Mouse (Mus musculus) megakaryocyte progenitor cell, adult 5-6 weeks (primary cell): Measurements from ENCODE around the gene Abhd15. TPM values are rescaled to one million over a fixed set of nuclear protein-coding genes. Genes with fewer than 3 reads are reported as not detected.
A peak's percentile ranks its signal among the peaks of the same experiment; 100 is the strongest.

ENCODE experiments used
- ATAC-seq: replicated peaks from 2 replicates; pipeline ENCODE4 v1.8.0; 2016; ENCODE audit warnings: mild to moderate bottlenecking, moderate TSS enrichment, inconsistent platforms; ENCODE audit not compliant: poor library complexity
- total RNA-seq, 2 experiments: library from RNA; stranded (forward) in 1 of 2; stranded (reverse) in 1 of 2; fragments of 157-497, 149-512 nt in 1 of 2; fragments of 200-1000 nt in 1 of 2; gene quantifications; 2 replicates each; pipeline versions ENCODE4 v1.2.3 to v1.2.4; 2015 to 2017

Gene Abhd15
- total RNA-seq (2015) (3.2 and 3.4 TPM in 2 replicates), total RNA-seq (2017) (3.6 and 4.6 TPM in 2 replicates)

DNA sequence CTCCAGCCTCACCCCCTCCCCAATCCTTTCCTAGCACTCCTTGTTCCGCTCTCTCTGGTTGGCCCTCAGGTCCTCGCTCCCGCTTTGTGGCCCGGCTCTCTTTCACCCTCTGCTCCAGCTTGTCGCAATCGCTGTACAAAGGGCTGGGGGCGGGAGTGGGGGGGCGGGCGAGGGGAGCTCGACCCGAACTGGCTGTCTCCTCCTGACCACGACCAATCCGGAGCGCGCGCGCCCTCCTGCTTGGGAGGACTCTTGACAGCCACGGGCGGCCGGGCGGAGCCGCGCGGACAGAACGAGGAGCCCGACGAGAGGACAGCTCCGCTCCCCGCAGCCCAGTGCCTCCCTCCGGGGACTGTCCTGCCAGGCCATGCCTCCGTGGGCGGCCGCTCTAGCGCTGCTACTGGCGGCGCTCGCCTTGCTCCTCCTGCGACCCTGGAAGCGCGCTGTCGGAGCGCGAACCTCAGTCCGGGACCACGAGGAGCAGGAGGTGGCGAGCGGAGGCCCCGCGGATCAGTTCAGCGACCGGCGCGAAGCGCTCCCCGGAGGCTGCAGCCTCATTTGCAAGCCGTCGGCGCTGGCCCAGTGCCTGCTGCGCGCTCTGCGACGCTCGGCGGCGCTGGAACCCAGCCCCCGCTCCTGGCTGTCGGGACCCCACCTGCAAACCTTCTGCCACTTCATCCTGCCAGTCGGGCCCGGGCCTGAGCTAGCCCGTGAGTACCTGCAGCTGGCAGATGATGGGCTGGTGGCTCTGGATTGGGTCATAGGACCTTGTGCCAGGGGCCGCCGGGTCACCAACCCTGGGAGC lies at the start of gene Abhd15:
Gene Abhd15 (plus strand): TSS at position 290 of the 805 bp plus-strand sequence.
- peak; percentile 27 for ATAC-seq

DNA sequence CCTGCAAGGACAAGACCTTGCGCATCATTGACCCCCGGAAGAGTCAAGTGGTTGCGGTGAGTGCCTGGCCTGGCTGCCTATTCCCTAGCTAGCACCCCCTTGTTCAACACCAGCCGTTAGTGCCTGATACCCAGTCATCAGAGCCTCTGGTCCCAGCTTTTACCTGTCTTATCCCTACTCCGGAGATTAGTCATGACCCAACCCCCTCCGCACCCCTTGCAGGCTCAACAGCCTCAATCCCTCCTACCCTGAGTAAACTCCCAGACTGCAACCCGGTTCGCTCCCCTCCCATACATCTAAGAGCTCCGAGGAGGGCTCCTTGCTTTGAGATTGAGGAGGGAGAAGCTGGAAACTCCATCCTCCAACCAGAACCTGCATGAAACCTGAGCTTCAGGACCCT lies 48.4 kb upstream of the Abhd15 start:
- ATAC-seq = no peak

DNA sequence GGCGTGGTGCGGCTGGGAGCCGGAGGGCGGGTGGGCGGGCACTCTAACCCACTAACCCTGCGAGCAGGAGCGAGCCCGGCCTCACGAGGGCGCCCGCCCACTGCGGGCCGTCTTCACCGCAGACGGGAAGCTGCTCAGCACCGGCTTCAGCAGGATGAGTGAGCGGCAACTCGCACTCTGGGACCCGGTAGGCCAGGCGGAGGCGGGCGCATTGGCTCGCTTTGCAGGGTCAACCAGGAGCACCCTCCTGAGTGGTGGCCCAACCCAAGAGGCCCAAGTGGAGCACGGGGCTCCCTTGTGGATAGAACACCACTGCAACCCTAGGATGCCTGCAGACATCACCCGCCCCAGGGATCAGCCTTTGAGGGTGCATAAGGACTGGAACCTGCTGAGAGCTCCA lies 47.8 kb upstream of the Abhd15 start:
- peak; percentile 79 for ATAC-seq

DNA sequence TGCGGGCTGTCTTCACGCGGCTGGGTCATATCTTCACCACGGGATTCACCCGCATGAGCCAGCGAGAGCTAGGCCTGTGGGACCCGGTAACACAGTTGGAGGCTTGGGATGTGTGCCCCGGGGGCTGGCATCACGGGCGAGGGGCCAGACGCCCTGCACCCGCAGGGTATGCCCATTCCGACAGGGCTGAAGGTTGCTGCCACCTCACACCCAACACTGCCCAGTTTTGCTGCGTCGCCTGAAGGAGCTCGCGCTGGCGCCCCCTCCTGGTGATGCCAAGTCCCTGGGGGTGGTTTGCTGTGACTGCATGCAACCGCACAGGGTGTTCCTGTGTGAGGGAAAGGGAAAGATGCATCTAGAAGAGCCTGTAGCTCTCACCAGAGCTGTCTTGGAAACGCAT lies 47.1 kb upstream of the Abhd15 start:
- ATAC-seq = peak; percentile 83

DNA sequence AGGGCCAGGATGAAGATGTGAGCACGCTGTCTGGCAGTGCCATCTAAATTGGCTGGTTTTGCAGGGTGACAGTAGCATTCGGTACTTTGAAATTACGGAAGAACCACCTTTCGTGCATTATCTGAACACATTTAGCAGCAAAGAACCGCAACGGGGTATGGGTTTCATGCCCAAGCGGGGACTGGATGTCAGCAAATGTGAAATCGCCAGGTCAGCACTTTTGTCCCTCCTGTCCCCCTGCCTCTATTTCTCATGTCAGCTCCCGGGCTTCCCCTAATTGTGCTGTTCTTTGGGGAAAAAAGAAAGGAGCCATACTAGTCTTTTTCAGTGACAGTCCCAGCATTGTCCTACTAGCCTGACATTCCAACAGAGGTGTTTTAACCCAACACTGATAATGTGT lies 46.5 kb upstream of the Abhd15 start:
- no peak for ATAC-seq

DNA sequence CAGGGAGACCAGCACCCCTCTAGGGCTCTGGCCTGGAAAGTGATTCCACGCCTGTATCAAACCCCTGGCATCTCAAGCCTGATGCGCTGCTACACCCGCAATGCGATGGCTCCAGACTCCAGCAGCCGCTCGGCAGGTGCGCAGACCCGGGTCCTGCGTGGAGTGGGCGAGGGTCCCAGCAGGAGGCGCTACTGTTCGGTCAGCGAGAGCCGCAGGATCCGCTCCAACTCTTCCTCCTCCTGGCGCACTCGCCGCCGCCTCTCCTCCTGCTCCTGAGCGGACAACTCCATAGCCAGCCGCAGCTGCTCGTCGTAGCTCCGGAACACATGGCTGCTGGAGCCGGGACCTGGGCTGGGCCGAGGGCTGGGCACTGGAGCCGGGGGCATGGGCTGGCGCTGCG lies 43.5 kb upstream of the Abhd15 start:
- no peak for ATAC-seq

DNA sequence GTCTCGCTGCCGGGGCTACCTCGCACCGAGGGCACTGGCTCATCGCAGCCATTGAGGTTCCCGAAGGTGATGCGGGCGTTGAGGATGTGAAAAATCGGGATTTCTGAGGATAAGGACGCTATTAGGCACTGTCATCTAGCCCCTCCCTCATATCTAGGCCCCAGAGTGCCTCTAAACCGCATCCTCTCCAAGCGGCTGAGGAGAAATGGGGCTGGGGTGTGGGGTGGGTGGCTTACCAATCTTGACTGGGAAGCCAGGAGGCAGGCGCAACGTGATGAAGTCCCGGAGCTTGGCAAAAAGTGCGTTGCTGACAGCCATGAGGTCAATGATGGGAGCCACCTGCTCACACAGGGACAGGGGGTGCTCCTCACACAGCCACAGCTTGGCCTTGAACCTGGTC lies 42.1 kb upstream of the Abhd15 start:
- ATAC-seq = no peak

DNA sequence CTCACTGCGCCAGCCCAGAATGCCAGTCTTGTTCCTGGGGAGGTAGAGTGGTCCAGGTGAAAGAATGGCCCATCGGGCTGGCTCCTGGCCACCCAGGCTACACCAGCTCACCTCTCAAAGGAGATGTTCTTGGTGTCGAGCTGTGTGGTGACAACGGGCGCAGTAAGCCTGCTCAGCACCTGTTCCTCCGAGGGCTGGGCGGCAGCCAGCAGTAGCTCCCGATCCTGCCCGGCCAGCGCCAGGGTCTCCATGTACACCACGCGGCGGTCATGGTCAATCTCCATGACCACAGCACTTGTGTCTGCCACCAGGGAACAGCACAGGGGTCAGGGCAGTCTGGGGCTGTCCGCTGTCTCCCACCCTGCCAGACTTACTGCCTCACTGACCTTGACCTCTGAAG lies 38.7 kb upstream of the Abhd15 start:
- no peak for ATAC-seq

DNA sequence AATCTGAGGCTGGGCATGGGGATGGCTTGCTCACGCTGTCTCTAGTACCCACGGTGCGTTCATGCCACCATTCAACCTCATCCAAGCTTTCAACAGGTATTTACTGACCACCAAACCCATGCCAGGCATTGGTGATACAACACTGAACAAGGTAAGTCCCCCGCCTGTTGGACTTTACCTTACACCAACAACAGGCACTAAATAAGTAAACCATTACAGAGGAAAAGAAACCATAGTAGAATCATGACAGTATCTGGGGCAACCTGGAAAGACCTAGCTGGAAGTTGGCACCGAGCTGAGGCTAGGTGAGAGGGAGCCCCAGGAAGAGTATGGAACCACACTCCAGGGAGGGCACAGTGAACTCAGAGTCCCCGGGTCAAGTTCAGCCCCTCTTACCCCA lies 38.0 kb upstream of the Abhd15 start:
- ATAC-seq = no peak

DNA sequence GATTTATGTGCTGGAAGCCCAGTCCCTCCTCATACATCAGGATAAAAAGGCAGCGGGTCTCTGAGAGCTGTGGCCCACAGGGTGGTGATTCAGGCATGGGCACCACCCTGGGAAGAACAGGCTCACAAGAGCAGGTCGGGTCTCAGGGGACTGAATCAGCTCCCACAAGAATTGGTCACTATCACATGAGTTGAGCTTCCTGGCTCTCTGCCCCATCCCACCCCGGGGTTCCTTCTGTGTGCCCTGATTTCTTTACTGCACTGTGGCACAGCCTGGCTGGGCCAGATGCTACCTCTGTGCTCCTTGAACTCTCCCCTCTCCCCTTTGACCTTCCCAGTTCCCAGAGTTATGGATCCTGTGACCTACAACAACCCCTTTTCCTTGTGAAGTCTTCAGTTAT lies 31.9 kb upstream of the Abhd15 start:
- ATAC-seq = no peak

DNA sequence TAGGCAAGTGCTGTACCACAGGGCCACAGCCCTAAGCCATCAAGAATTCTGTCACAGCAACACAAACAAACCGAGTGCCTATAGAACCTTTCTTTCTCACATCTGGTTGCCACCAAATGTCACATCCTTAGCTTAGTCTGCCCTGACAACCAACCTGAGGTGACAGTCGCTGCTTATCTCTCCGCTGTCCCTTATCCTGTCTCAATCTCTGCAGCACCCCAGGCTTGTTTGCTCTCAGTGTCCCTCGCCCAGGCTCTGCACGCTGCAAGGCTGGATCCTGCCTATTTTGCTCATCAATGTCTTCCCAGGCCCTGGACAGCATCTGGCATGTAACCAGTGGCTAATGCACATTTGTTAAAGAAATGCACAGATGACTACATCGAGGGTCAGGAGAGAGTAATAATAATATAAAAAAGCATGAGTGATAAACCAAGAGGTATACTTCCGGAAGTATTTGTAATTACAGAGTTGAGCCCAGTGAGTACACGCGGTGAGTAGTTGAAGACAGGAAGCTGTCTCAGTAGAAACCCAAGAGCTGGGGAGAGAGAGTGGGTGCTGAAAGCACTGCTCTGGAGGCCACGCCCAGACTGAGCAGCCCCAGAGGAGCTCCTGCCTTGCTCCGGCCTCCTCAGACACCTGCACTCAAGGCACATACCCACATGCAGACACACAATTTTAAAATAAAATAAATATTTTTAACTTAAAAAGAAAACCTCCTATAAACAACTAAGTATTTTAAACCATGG lies 31.2 kb upstream of the Abhd15 start:
- peak; percentile 64 for ATAC-seq

DNA sequence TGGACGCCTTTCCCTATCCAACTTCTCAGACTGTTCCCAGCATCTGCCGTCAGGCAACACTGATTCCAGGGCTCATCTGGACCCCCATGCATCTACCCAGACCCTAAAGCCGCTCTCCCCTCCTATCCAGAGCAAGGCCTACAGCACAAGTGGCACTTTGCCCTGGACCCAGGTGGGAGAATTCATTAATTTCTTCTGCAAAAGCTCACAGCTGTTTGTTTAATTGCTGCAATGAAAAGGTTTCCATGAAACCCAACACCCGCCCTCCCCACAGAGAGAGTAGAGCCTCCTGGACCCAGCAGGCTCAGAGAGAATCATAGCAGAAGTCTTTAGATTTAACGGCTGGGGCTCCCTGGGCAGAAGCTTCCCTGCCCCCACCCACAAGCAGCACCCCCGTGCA lies 29.7 kb upstream of the Abhd15 start:
- ATAC-seq = no peak

DNA sequence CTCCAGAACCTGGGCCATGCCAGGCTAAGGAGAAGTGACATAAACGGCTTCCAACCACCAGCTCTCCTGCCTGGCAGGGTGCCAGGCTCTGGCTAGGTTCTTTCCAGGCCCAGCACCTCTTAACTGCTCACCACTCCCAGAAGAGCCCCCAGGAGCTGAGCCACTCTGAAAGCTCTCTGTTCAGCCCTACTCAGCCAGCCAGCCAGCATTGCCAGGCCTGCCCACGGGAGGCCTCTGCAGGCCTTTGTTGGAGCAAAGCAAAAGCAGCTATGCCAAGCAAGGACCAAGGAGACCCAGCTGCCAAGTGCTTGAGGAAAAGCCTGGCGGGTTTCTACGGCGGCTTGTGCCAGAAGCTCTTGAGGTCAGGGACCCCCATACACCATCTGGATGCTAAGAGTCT lies 28.1 kb upstream of the Abhd15 start:
- no peak for ATAC-seq

DNA sequence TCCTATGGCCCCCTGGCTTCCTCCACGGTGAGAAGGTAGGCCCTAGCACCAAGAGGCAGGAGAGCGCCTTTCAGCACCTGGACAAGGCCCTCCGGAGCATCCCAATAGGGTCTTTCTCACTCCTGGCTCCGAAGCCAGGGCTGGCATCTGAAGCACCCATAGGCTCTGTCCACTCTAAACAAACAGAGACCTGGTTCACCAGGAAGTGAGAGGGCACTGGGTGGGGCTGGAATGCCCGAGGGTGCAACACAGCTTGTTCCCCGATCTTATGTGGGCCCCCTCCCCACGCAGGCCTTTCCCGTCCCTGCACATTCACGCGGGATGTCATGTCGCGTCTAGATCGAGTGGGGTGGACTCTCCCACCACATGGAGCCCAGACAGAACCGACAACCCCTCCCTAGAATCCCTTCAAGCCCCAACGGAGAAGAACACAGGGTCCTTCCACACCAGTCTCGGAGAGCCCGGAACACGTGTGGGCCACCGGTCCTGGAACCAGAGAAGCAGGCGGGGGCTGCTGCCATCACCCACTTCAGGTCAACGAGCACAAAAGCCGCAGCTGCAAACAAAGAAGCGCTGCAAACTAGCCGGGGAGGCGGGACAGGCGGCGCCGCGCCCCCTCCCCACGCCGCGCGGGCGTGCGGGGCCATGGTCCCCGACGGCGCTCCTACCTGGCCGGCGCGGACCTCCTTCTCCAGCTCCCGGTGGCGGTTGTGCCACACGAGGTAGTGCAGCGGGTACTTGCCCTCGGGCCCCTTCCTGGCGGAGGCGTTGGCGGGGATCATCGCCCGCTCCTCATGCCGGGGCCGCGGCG lies 25.9 kb upstream of the Abhd15 start:
- ATAC-seq = no peak

DNA sequence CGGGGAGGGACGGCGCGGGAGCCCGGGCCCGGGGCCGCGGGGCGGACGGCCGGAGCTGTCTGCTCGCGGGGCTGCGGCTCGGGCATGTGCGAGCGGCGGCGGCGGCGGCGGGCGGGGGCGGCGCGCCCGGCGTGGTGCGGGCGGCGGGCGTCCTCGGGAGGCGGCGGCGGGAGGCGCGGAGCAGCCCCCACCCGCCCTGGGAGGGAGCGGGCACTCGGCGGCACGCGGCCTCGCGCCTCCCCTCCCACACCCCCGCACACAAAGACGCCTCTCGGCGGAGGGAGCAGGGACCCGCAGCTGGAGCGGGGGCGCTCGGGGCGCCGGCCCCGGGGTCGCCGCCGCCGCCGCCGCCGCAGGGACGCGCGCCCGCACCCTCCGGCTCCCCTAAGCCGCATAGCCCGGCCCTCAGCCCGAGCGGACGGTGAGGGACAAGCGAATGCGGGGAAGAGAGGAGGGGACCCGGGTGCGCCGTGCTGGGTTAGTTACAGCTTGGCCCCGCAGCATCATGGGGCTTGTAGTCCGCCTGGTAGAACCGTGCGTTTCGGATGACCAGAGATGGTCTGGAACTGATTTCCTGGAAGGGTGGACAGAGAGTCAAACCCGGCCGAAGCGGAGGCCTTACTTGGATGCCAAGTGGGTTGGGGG lies 25.2 kb upstream of the Abhd15 start, which contains the start of gene Ankrd13b:
Gene Ankrd13b (minus strand): TSS at position 88 of the 645 bp plus-strand sequence.
- ATAC-seq = no peak

DNA sequence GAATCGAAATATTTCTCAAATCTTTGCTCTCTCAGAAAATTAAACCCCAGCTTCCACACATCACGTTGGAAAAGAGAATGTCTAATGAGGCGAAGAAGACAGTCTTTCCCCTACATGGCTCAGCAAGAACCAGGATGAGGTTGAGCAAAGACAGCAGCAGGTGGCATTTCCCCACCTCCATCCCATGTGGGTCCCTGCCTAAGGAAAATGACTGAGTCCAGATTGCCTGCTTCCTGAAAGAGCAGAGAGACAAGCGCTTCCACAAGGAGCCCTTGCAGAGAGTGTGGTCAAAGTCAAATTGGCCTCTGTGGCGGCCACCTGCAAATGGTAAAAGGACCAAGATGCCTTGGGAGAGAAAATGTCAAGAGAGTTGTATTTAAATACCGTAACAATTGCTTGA lies 24.5 kb upstream of the Abhd15 start:
- no peak for ATAC-seq

DNA sequence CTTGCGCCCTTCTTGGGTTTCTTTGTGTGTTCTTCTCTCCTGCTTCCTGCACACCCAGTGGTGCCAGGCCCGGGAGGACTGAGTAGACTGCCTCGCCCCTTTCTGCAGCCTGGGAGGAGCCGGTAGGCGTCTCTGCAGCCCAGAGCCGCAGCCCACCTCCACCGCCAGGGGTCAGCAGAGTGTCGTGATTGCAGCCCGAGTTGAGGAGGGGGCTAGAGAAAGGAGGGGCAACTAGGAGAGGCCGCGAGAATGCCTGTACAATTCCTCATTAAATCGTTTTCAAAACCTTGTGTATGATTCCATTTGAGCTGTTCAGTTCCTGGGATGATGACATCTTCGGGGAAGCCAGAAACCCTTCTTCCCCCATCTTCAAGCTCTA lies 23.8 kb upstream of the Abhd15 start:
- ATAC-seq = peak; percentile 72

DNA sequence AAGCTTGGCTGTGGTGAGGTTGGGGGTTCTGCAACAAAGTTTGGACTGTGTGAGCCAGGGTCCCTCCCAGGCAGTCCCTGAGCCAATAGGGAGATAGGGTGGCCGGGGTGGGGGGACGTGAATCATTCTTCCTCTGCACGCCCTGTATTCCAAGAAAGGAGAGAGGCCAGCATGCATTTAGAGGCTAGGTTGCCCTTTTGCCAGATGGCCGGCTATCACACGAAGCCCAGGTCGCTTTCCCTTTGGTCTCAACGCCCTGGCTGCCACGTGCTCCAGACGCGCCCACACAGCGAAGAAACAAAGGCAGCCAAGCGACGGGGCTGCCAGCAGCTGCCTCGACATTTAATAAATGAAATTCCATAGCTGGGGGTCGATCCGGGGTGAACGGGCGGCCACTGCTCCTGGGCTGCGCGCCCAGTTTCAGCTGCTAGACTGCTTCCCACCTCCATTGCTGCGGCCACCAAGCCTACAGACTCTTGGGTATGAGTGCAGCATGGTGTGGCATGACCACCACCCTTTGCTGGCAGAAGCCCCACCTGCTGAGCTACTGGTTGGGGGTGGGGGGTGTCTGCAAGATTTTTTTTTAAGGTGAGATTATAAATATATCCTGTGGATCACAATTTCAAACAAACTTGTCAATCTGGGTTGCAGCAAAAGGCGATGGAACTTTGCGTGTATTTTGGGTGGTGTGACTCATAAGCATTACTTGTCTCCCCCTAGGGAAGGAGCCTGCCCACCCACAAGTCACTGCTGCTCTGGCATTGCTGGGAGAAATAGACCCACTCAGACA lies 23.2 kb upstream of the Abhd15 start:
- ATAC-seq = peak; percentile 15

DNA sequence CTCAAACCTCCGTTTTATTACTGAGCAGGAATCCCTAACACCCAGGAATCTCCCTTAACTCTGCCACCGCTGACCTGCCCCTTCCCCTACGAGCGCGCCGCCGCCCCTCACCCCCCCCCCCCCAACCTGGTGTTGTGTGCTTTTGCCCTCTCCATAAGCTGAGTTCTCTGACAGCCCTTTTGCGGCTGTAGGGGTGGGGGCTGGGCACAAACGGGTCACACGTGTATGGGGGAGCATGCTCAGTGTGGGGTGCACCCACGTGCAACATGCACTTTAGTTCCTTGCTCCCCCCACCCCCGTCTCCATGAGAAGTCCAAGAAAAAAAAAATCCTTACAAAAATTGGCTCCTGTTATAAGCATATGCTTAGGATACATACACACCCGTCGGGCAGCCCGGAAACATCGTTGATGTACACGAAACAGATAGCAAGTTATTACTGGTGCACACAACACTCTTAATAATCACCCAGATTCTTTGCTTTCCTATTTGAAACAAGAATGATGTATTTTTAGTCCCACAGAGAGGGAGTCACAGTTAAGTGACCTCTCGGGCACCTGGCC lies 22.5 kb upstream of the Abhd15 start:
- no peak; the same call in 1 of the 2 replicates for ATAC-seq

DNA sequence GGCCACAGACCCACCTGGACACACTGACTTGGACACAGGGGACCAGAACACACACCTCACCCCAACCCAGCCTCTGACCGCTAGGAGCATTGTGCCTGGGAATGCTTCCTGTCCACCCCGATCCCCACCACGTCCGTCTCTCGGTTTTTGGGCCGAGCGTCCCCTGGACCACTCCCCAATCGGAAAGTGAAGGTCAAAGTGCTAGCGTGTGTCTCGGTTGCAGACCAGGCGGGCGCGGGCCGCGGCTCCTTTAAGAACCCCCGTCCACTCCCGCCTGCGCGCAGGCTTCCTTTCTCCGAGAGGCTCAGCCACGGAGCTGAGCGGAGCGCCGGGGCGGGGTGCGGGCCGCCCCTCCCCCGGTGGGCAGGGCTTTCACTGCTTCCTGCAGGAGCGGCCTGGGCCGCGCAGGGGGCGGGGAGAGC lies 22.0 kb upstream of the Abhd15 start:
- ATAC-seq = peak; percentile 63
